Mouse (Mus musculus) left cerebral cortex, adult 2 months (tissue): ENCODE results near the gene Ddx50. TPM values are rescaled to one million over a fixed set of nuclear protein-coding genes. Genes with fewer than 3 reads are reported as not detected.

Experiments used
- DNase-seq, 2 experiments: peaks; one replicate each; pipeline ENCODE4 v3.0.0; 2021 to 2022; ENCODE audit warnings: low spot score in 2 of 2, mixed read lengths in 1 of 2; ENCODE audit errors: extremely low spot score in 1 of 2
- H3K27ac ChIP-seq: fragments of 200-600 bp; 2 replicates; pipeline ENCODE4 v1.8.1; 2022
- H3K4me3 ChIP-seq: fragments of 200-600 bp; 2 replicates; pipeline ENCODE4 v1.8.1; 2022
- CTCF ChIP-seq: fragments of 200-600 bp; IDR thresholded peaks from 2 replicates; pipeline ENCODE4 v1.8.1; 2022; ENCODE audit warnings: antibody characterized with exemption, mild to moderate bottlenecking, moderate library complexity
- intact Hi-C: fragments of 180-260 bp; cut with DNase I; formaldehyde crosslinking; loops from one replicate; pipeline ENCODE4 v1.15.1; 2025
- total RNA-seq, 2 experiments: library from RNA; stranded (reverse); gene quantifications; 2 replicates each; pipeline ENCODE4 v1.2.3; 2021

The Ddx50 gene
- total RNA-seq, 2 experiments from 2014 or later: 86.3 to 91.1 TPM

GRCm38 (mm10) chr10:62664963-62665590 is 14.1 kb upstream of the Ddx50 start:
- DNase-seq: no peak
- 0 out of 2 replicates have a peak overlapping the region, but pooled peaks have one; percentile 9 for H3K4me3 ChIP-seq
- intact Hi-C loops: no loop called here
- no peak for TF ChIP-seq CTCF
- peak overlapping the region; percentile 61 for H3K27ac ChIP-seq

GRCm38 (mm10) chr10:62664171-62664570 is 13.2 kb upstream of the Ddx50 start:
- H3K4me3 ChIP-seq: no peak overlapping the region

GRCm38 (mm10) chr10:62656711-62657110 is 5.7 kb upstream of the Ddx50 start:
- intact Hi-C loops: no loop called here
- H3K4me3 ChIP-seq: no peak overlapping the region
- H3K27ac ChIP-seq: no peak overlapping the region
- no peak for TF ChIP-seq CTCF
- no peak for DNase-seq

More at GRCm38 (mm10) chr10:62664171-62664570, 13.2 kb upstream of the Ddx50 start:
- TF ChIP-seq CTCF: no peak
- DNase-seq: no peak
- peak overlapping the region; percentile 61; the same call in 1 of the 2 replicates for H3K27ac ChIP-seq
- intact Hi-C loops: no loop called here

- intact Hi-C loops: loop anchor here (1.0 to 2.0 kb wide), 4 partner anchors 50 to 165 kb away; partner anchors contain the start of genes Ccar1, Ddx21 and Vps26a
- Histone ChIP-seq H3K27ac (peak overlapping the region; percentile 85), H3K4me3 (peak overlapping the region; percentile 98)
- no peak for DNase-seq
- TF ChIP-seq CTCF: no peak
Observed at GRCm38 (mm10) chr10:62651961-62652360, 943 bp upstream of the Ddx50 start.

GRCm38 (mm10) chr10:62650358-62650782 is 648 bp downstream of the Ddx50 start:
- Histone ChIP-seq H3K4me3 (peak overlapping the region; percentile 98), H3K27ac (peak overlapping the region; percentile 98)
- no peak for DNase-seq
- intact Hi-C loops: loop anchor here (2.0 kb wide), 2 partner anchors 142 to 164 kb away; partner anchors contain the start of genes Ccar1 and Vps26a
- no peak for TF ChIP-seq CTCF

GRCm38 (mm10) chr10:62604161-62604560 is 46.9 kb downstream of the Ddx50 start:
- Histone ChIP-seq H3K4me3 (no peak overlapping the region), H3K27ac (no peak overlapping the region)
- intact Hi-C loops: no loop called here
- no peak; the same call in 1 of the 2 replicates for TF ChIP-seq CTCF
- DNase-seq: no peak

GRCm38 (mm10) chr10:62603233-62604030 is 47.6 kb downstream of the Ddx50 start:
- H3K4me3 ChIP-seq: no peak overlapping the region
- TF ChIP-seq CTCF: no peak
- intact Hi-C loops: no loop called here

GRCm38 (mm10) chr10:62602177-62603040 is 48.6 kb downstream of the Ddx50 start, which contains the start of gene Ddx21:
Gene Ddx21 (minus strand): TSS chr10:62602281.
- intact Hi-C loops: loop anchor here (1.0 kb wide), 1 partner anchor 49 kb away; the partner anchor contains the start of gene Ddx50
- peak; percentile 89 to 93 for DNase-seq
- TF ChIP-seq CTCF: no peak
- peak within 1 kb of the TSS; percentile 69 for H3K27ac ChIP-seq
- peak within 1 kb of the TSS; percentile 80 for H3K4me3 ChIP-seq

More at GRCm38 (mm10) chr10:62603233-62604030, 47.6 kb downstream of the Ddx50 start:
- DNase-seq: no peak
- no peak overlapping the region for H3K27ac ChIP-seq

- TF ChIP-seq CTCF: no peak
- Histone ChIP-seq H3K4me3 (peak overlapping the region; percentile 80), H3K27ac (peak overlapping the region; percentile 69)
- intact Hi-C loops: loop anchor here (1.0 kb wide), 1 partner anchor 49 kb away; the partner anchor contains the start of gene Ddx50
- DNase-seq: no peak
Observed at GRCm38 (mm10) chr10:62601833-62602176, 49.2 kb downstream of the Ddx50 start.

GRCm38 (mm10) chr10:62601053-62601791 is 49.8 kb downstream of the Ddx50 start:
- intact Hi-C loops: no loop called here
- H3K27ac ChIP-seq: peak overlapping the region; percentile 69; the same call in 1 of the 2 replicates

More at GRCm38 (mm10) chr10:62601053-62601791, 49.8 kb downstream of the Ddx50 start:
- DNase-seq: no peak
- H3K4me3 ChIP-seq: peak overlapping the region; percentile 80
- TF ChIP-seq CTCF: no peak
